Mouse (Mus musculus) forebrain, embryonic 15.5 days (tissue): Measurements from ENCODE around the gene Slc22a20. TPM values are rescaled to one million over a fixed set of nuclear protein-coding genes. Genes with fewer than 3 reads are reported as not detected.

Experiments used
- ATAC-seq: fragments of 200-750 bp; cut with Nextera tagmentation; replicated peaks from 2 replicates; pipeline ENCODE4 v1.8.0; 2017; ENCODE audit warnings: mild to moderate bottlenecking, moderate TSS enrichment, moderate library complexity
- H3K27ac ChIP-seq: fragments of 300-500 bp; sonication (generic); replicated peaks from 2 replicates; pipeline ENCODE4 v1.5.1; 2015; ENCODE audit warnings: mild to moderate bottlenecking, inconsistent platforms
- H3K27me3 ChIP-seq: fragments of 300-500 bp; sonication (generic); 2 replicates; pipeline ENCODE4 v1.6.1; 2015; ENCODE audit warnings: inconsistent platforms
- H3K36me3 ChIP-seq: fragments of 300-500 bp; sonication (generic); 2 replicates; pipeline ENCODE4 v1.6.1; 2015; ENCODE audit warnings: mild to moderate bottlenecking, inconsistent platforms
- H3K4me1 ChIP-seq: fragments of 300-500 bp; sonication (generic); 2 replicates; pipeline ENCODE4 v1.6.1; 2015; ENCODE audit warnings: inconsistent platforms
- H3K4me2 ChIP-seq: fragments of 300-500 bp; sonication (generic); replicated peaks from 2 replicates; pipeline ENCODE4 v1.6.1; 2015; ENCODE audit warnings: mild to moderate bottlenecking, inconsistent platforms
- H3K4me3 ChIP-seq: fragments of 300-500 bp; sonication (generic); 2 replicates; pipeline ENCODE4 v1.5.1; 2015; ENCODE audit warnings: mild to moderate bottlenecking, inconsistent platforms
- H3K9ac ChIP-seq: fragments of 300-500 bp; sonication (generic); replicated peaks from 2 replicates; pipeline ENCODE4 v1.6.1; 2015; ENCODE audit warnings: mild to moderate bottlenecking, inconsistent platforms
- H3K9me3 ChIP-seq: fragments of 300-500 bp; sonication (generic); 2 replicates; pipeline ENCODE4 v1.6.1; 2016; ENCODE audit warnings: inconsistent platforms
- WGBS: fragments of 180-500 bp; shearing (Covaris S2); methylation state at CpG from one replicate; pipeline ENCODE4 v1.1.7; 2015; ENCODE audit warnings: mixed read lengths; 5-methylcytosine and 5-hydroxymethylcytosine counted together
- polyA plus RNA-seq: library from polyadenylated mRNA; unstranded; fragments of >200 nt; fragmentation: Nextera tagmentation; extraction: Ambion mirVana; gene quantifications from 2 replicates; pipeline ENCODE4 v1.2.1, GENCODE M21; 2015

The Slc22a20 gene
- polyA plus RNA-seq, 1 experiment from 2014 or later = not detected

DNA sequence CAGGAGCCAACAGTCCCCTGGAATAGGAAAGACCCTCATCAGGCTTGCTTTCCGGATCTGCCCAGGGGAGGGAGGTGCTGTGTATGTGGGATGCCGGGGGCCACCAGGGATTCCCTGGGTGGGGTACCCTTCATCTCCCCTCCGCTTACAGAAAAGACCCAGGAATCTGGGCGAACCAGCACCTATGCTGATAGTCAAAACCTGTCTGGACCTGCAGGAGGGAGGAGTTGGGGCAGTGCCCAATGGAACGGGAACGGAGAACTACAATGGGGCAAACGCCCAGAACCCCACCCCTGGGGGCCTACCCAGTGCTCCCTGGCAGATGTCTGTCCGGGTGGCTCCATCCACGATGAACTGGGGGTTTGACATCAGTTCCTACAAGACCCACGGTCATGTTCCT, 27.7 kb upstream of the Slc22a20 start:
- H3K9me3 ChIP-seq = no peaks in the 10 kb centered on the region
- 89% methylated on average over 10 of the region's 10 CpGs for WGBS
- H3K4me3 ChIP-seq = no peak overlapping the region
- H3K9ac ChIP-seq = no peak overlapping the region
- peaks cover 25% of the 10 kb centered on the region for H3K27me3 ChIP-seq
- no peaks in the 10 kb centered on the region for H3K36me3 ChIP-seq
- no peak for ATAC-seq
- no peak overlapping the region for H3K4me2 ChIP-seq
- no peak overlapping the region for H3K27ac ChIP-seq
- peaks cover 10% of the 10 kb centered on the region for H3K4me1 ChIP-seq

- no peak overlapping the region for H3K27ac ChIP-seq
- H3K4me2 ChIP-seq = no peak overlapping the region
- 63% methylated on average over 8 of the region's 8 CpGs for WGBS
- H3K4me1 ChIP-seq = no peaks in the 10 kb centered on the region
- H3K9me3 ChIP-seq = no peaks in the 10 kb centered on the region
- H3K9ac ChIP-seq = no peak overlapping the region
- no peak for ATAC-seq
- H3K4me3 ChIP-seq = no peak overlapping the region
- H3K27me3 ChIP-seq = peaks cover 4% of the 10 kb centered on the region; the same call in 1 of the 2 replicates
- H3K36me3 ChIP-seq = no peaks in the 10 kb centered on the region
Observed at GRCm38 (mm10) chr19:6009137-6009536, 23.2 kb upstream of the Slc22a20 start.

GRCm38 (mm10) chr19:6007013-6007412, 21.1 kb upstream of the Slc22a20 start:
- no peak for ATAC-seq

GRCm38 (mm10) chr19:6005541-6005940, 19.6 kb upstream of the Slc22a20 start:
- no peaks in the 10 kb centered on the region for H3K4me1 ChIP-seq
- H3K9me3 ChIP-seq = no peaks in the 10 kb centered on the region
- H3K27ac ChIP-seq = no peak overlapping the region
- ATAC-seq = no peak
- H3K36me3 ChIP-seq = no peaks in the 10 kb centered on the region
- H3K4me3 ChIP-seq = no peak overlapping the region
- no peak overlapping the region for H3K9ac ChIP-seq
- no peak overlapping the region for H3K4me2 ChIP-seq
- H3K27me3 ChIP-seq = no peaks in the 10 kb centered on the region
- WGBS = 50% methylated on average over 11 of the region's 11 CpGs

More at GRCm38 (mm10) chr19:6007013-6007412, 21.1 kb upstream of the Slc22a20 start:
- H3K4me3 ChIP-seq = no peak overlapping the region
- H3K36me3 ChIP-seq = no peaks in the 10 kb centered on the region
- H3K4me1 ChIP-seq = no peaks in the 10 kb centered on the region
- no peaks in the 10 kb centered on the region for H3K9me3 ChIP-seq
- no peak overlapping the region for H3K27ac ChIP-seq
- H3K4me2 ChIP-seq = no peak overlapping the region
- H3K27me3 ChIP-seq = no peaks in the 10 kb centered on the region
- no peak overlapping the region for H3K9ac ChIP-seq
- WGBS = 90% methylated on average over 13 of the region's 13 CpGs

DNA sequence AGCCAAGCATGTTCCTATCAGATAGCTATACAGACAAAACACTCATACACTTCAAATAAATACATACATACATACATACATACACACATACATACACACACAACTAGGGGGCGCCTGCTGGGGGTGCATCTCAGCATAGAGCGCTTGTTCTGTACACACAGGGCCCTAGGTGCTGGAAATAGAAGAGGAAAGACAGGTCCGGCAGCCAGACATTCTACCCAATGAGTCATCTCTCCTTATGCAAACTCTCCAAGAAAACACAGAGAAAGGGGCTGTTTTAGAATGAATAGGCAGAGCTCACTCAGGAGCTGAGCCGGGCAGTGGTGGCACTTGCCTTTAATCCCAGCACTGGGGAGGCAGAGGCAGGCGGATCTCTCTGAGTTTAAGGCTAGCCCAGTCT, 14.0 kb upstream of the Slc22a20 start:
- Histone ChIP-seq H3K36me3 (no peaks in the 10 kb centered on the region), H3K4me2 (no peak overlapping the region), H3K9ac (no peak overlapping the region), H3K4me3 (no peak overlapping the region), H3K9me3 (no peaks in the 10 kb centered on the region), H3K27ac (no peak overlapping the region), H3K27me3 (no peaks in the 10 kb centered on the region), H3K4me1 (no peaks in the 10 kb centered on the region)
- ATAC-seq = no peak
- WGBS = 78% methylated on average over 5 of the region's 5 CpGs

- no peaks in the 10 kb centered on the region for H3K36me3 ChIP-seq
- H3K4me1 ChIP-seq = no peaks in the 10 kb centered on the region
- H3K9ac ChIP-seq = no peak overlapping the region
- no peak overlapping the region for H3K4me2 ChIP-seq
- WGBS = 73% methylated on average over 3 of the region's 3 CpGs
- H3K9me3 ChIP-seq = no peaks in the 10 kb centered on the region
- H3K4me3 ChIP-seq = no peak overlapping the region
- no peaks in the 10 kb centered on the region for H3K27me3 ChIP-seq
- no peak overlapping the region for H3K27ac ChIP-seq
- no peak for ATAC-seq
Observed at GRCm38 (mm10) chr19:5998180-5998579, 12.2 kb upstream of the Slc22a20 start.

DNA sequence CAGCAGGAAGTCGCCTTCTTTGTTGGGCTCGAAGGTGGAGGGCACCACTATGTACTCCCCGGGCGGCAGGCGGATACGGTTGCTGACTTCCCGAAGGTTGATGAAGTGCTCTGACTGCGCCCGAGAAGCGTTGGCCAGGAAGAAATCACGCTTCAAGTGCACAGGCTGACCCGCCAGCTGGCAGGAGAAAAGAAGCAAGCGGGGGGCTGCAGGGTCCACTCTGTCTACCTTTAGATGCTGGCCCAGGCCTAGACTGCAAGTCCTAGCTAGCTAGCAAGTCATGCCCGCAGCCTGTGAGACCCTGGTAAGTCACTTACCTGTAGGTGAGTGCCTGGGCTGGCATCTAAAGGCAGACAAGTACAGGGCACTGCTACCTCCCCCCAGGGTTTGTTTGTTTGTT, 8.8 kb upstream of the Slc22a20 start:
- no peaks in the 10 kb centered on the region for H3K27me3 ChIP-seq
- no peak overlapping the region for H3K4me3 ChIP-seq
- H3K4me1 ChIP-seq = no peaks in the 10 kb centered on the region
- no peaks in the 10 kb centered on the region for H3K9me3 ChIP-seq
- no peak overlapping the region for H3K27ac ChIP-seq
- no peak overlapping the region for H3K9ac ChIP-seq
- no peak overlapping the region for H3K4me2 ChIP-seq
- WGBS = 87% methylated on average over 14 of the region's 14 CpGs
- H3K36me3 ChIP-seq = no peaks in the 10 kb centered on the region
- ATAC-seq = no peak

GRCm38 (mm10) chr19:5992012-5992411, 6.1 kb upstream of the Slc22a20 start:
- ATAC-seq = no peak
- H3K36me3 ChIP-seq = no peaks in the 10 kb centered on the region
- no peak overlapping the region for H3K27ac ChIP-seq
- 82% methylated on average over 7 of the region's 7 CpGs for WGBS
- no peak overlapping the region for H3K9ac ChIP-seq
- H3K4me3 ChIP-seq = no peak overlapping the region
- H3K27me3 ChIP-seq = no peaks in the 10 kb centered on the region
- H3K4me2 ChIP-seq = no peak overlapping the region
- H3K9me3 ChIP-seq = no peaks in the 10 kb centered on the region
- peaks cover 9% of the 10 kb centered on the region for H3K4me1 ChIP-seq

GRCm38 (mm10) chr19:5991467-5991866, 5.5 kb upstream of the Slc22a20 start:
- peaks cover 9% of the 10 kb centered on the region for H3K4me1 ChIP-seq
- H3K4me3 ChIP-seq = no peak overlapping the region
- no peak overlapping the region for H3K9ac ChIP-seq
- H3K9me3 ChIP-seq = no peaks in the 10 kb centered on the region
- 84% methylated on average over 7 of the region's 7 CpGs for WGBS
- H3K27ac ChIP-seq = no peak overlapping the region
- no peak overlapping the region for H3K4me2 ChIP-seq
- ATAC-seq = no peak
- H3K36me3 ChIP-seq = no peaks in the 10 kb centered on the region
- H3K27me3 ChIP-seq = no peaks in the 10 kb centered on the region

- no peaks in the 10 kb centered on the region for H3K9me3 ChIP-seq
- ATAC-seq = no peak
- H3K27me3 ChIP-seq = no peaks in the 10 kb centered on the region
- WGBS = 35% methylated on average over 1 of the region's 1 CpGs
- H3K36me3 ChIP-seq = no peaks in the 10 kb centered on the region
- H3K9ac ChIP-seq = no peak overlapping the region
- H3K4me3 ChIP-seq = no peak overlapping the region
- H3K4me2 ChIP-seq = no peak overlapping the region
- H3K4me1 ChIP-seq = peaks cover 9% of the 10 kb centered on the region
- no peak overlapping the region for H3K27ac ChIP-seq
Observed at GRCm38 (mm10) chr19:5990921-5991320, 5.0 kb upstream of the Slc22a20 start.

DNA sequence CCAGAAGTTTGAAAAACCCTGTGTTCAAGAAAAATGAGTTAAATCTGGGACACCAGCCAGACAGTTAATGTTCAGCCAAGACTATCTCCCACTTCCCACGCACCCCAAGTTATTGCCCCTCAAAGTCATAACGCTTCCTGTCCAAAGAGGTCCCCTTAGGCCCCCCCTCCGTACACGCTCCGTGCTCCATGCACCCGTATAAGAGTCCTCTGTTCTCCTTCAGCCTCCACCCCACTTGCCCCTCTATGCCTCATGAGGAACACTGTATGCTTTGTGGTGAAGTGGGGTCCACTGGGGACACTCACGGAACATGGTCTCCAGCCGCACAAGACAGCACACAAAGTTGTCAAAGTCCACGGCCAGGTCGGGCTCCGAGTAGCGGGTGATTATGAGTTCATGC, 4.1 kb upstream of the Slc22a20 start:
- Histone ChIP-seq H3K4me3 (no peak overlapping the region), H3K9ac (no peak overlapping the region), H3K4me2 (no peak overlapping the region), H3K27me3 (no peaks in the 10 kb centered on the region), H3K36me3 (no peaks in the 10 kb centered on the region), H3K4me1 (peaks cover 9% of the 10 kb centered on the region), H3K9me3 (no peaks in the 10 kb centered on the region), H3K27ac (no peak overlapping the region)
- 91% methylated on average over 12 of the region's 12 CpGs for WGBS
- ATAC-seq = no peak

- no peak for ATAC-seq
- H3K36me3 ChIP-seq = no peaks in the 10 kb centered on the region
- no peak overlapping the region for H3K4me3 ChIP-seq
- peak overlapping the region; percentile 59; the same call in 1 of the 2 replicates for H3K27ac ChIP-seq
- WGBS = 65% methylated on average over 6 of the region's 6 CpGs
- H3K9me3 ChIP-seq = no peaks in the 10 kb centered on the region
- no peaks in the 10 kb centered on the region for H3K27me3 ChIP-seq
- H3K9ac ChIP-seq = no peak overlapping the region
- H3K4me1 ChIP-seq = peaks cover 9% of the 10 kb centered on the region
- peak overlapping the region; percentile 35; the same call in 1 of the 2 replicates for H3K4me2 ChIP-seq
Observed at GRCm38 (mm10) chr19:5989585-5989984, 3.6 kb upstream of the Slc22a20 start.

DNA sequence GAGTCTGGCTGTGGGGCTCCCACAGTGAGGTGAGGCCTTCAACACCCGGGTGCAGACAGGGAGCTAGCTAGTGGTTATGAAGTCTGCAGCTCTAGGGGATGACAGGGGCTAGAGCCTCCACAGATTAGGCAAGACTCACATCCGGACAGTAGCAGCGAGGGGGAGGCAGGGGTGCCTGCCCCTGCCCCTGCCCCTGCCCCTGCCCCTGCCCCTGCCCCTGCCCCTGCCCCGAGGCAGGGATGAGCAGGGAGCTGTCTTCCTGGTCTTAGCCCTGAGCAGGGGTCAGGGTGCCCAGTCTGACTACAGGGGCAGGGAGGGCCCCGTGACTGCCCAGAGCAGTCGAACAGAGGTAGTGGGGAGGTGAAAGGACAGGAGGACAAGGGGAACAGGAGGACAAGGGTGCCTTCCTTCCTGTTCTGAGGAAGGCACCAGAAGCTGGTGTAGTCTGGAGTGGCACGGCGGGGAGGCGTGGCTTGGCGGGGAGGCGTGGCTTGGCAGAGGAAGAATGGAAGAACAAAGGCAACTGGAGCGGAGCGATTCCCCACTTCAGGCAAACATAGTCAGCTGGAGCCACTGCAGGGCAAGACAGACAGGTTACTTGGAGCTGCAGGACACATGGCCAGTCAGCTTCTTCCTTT, 3.0 kb upstream of the Slc22a20 start:
- H3K4me1 ChIP-seq = peaks cover 9% of the 10 kb centered on the region
- WGBS = 9% methylated on average over 12 of the region's 13 CpGs
- peak; percentile 64 for ATAC-seq
- H3K9ac ChIP-seq = peak overlapping the region; percentile 37; the same call in 1 of the 2 replicates
- H3K27ac ChIP-seq = peak overlapping the region; percentile 59; the same call in 1 of the 2 replicates
- H3K4me3 ChIP-seq = peak overlapping the region; percentile 17
- no peaks in the 10 kb centered on the region for H3K9me3 ChIP-seq
- H3K4me2 ChIP-seq = peak overlapping the region; percentile 35
- no peaks in the 10 kb centered on the region for H3K27me3 ChIP-seq
- no peaks in the 10 kb centered on the region for H3K36me3 ChIP-seq
